Mouse (Mus musculus): ENCODE data around the gene Rasal1. TPM values are rescaled to one million over a fixed set of nuclear protein-coding genes. Genes with fewer than 3 reads are reported as not detected.

Rasal1 gene
- 0.68 and 1.5 TPM in 2 replicates for polyA plus RNA-seq (2015; fragmentation: Nextera tagmentation; extraction: Ambion mirVana)

DNA sequence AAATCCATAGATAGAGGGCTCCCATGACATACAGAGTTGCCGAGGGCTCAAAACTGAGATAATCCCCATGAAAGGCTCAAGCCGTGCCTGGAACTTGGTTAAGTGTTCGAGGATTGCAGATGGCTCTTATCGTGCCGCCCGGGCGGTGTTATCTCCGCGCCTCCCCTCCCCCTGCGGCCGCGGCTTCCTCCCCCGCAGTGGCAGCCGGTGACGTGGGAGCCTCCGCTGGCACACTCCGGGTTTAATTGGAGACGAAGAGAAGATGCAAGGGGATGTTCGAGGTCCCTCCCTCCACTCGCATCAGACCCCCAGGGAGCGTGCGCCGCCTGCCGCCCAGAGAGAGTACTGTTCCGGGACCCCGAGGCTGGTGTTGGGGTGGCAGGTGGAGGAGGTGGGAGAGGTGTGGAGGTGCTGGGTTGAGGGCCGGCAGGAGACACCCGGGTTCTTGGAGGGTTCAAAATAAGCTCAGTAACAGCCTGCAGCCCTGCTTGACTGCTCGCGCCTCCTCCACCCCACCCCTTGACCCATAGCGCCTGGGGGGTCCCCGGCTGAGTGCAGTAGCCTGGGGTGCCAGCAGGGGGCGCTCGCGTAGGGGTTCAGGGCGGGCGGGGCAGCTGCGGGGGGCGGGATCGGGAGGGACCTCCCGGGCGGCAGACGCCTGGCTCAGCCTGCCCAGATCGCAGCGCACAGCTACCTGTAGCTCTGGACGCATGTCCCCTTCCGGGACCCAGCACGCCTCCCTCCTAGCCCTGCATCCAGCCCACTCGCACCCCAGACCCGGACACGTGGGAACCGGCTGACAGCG lies at the start of gene Rasal1:
TSS of gene Rasal1 (plus strand) at position 244 of the 805 bp plus-strand sequence.

DNA sequence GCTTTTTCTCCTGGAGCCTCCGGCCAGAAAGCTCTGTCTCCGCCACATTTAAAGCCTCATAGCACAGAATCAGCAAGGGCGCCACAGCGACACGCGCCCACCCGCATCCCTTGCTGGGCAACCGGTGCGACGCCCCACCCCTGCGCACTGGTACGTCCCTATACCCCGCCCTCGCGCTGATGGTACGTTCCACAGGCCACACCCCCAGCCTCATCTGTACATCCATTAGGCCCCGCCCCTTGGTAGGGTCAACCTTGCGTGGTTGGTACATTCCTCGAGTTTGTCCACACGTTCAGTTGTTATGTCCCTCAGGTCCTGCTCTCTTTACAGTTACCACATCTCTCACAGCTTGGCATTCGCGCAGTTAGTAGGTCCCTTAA lies 36.2 kb upstream of the Rasal1 start, which contains the start of the genes Rita1 and Ddx54:
TSS of gene Rita1 (minus strand) at position 148 of the 380 bp plus-strand sequence.
TSS of gene Ddx54 (plus strand) at position 298 of the 380 bp plus-strand sequence.

DNA sequence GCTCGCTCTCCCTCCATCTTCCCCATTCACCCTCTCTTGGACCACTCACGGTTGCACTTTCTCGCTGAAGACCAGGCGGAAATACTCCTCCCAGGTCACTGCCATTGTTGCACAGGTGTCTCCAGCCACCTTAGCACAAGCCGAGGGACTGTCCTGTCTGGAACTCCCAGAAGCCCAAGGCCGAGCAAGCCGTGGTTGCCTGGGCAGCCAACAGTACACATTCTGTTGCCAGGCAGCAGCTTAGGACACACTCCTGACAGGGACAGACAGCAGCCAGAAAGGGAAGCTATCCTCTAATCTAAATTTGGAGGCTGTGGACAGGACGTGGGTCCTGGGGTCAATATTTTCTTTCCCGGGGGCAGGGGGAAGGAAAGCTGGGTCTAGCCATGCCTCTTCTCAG lies 14.5 kb upstream of the Rasal1 start, which contains the start of gene Cfap73:
TSS of gene Cfap73 (minus strand) at position 105 of the 400 bp plus-strand sequence.

DNA sequence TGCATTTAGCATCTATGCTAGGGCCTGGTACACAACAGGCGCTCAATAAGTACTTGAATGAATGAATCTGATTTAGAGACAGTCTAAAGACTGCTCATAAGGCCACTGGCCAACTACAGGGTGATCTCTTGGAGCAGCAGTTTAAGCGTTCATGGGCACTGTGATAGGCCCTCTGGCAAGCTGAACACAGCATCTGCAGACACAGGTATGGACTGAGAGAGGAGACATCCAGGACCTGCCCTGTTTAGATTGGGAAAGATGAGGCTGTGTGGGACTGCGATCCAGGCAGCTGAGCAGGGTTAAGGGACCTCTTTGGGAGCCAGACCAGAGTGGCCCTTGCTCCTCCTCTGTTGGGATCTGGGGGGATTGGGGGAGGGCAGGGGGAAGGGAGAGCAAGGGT lies 63.2 kb downstream of the Rasal1 start, which contains the start of gene Dtx1:
TSS of gene Dtx1 (minus strand) at position 101 of the 400 bp plus-strand sequence.

Other genes with a start within 250 kb of the Rasal1 start
- 0.04 TPM in 1 of 2 replicates, not detected in the other for gene Lhx5, start 217.1 kb upstream of the Rasal1 start, polyA plus RNA-seq (2015; fragmentation: Nextera tagmentation; extraction: Ambion mirVana)
- 41.0 and 90.2 TPM in 2 replicates for gene Sdsl, start 176.0 kb upstream of the Rasal1 start, polyA plus RNA-seq (2015; fragmentation: Nextera tagmentation; extraction: Ambion mirVana)
- gene Sds, start 172.3 kb upstream of the Rasal1 start, polyA plus RNA-seq (2015; fragmentation: Nextera tagmentation; extraction: Ambion mirVana) = 0.41 and 1.1 TPM in 2 replicates
- gene Plbd2, start 145.2 kb upstream of the Rasal1 start, polyA plus RNA-seq (2015; fragmentation: Nextera tagmentation; extraction: Ambion mirVana) = 53.4 and 89.7 TPM in 2 replicates
- gene Slc8b1, start 137.6 kb upstream of the Rasal1 start, polyA plus RNA-seq (2015; fragmentation: Nextera tagmentation; extraction: Ambion mirVana) = 12.7 and 17.2 TPM in 2 replicates
- 15.4 and 16.2 TPM in 2 replicates for gene Tpcn1, start 60.1 kb upstream of the Rasal1 start, polyA plus RNA-seq (2015; fragmentation: Nextera tagmentation; extraction: Ambion mirVana)
- gene Iqcd, start 59.8 kb upstream of the Rasal1 start, polyA plus RNA-seq (2015; fragmentation: Nextera tagmentation; extraction: Ambion mirVana) = 0.79 TPM in 2 replicates
- gene Rita1, start 36.2 kb upstream of the Rasal1 start, polyA plus RNA-seq (2015; fragmentation: Nextera tagmentation; extraction: Ambion mirVana) = 15.7 and 18.4 TPM in 2 replicates
- 20.4 and 25.8 TPM in 2 replicates for gene Ddx54, start 36.1 kb upstream of the Rasal1 start, polyA plus RNA-seq (2015; fragmentation: Nextera tagmentation; extraction: Ambion mirVana)
- 0.32 and 0.44 TPM in 2 replicates for gene Cfap73, start 14.6 kb upstream of the Rasal1 start, polyA plus RNA-seq (2015; fragmentation: Nextera tagmentation; extraction: Ambion mirVana)
- gene Dtx1, start 63.1 kb downstream of the Rasal1 start, polyA plus RNA-seq (2015; fragmentation: Nextera tagmentation; extraction: Ambion mirVana) = 6.0 and 9.5 TPM in 2 replicates
- gene Oas2, start 101.0 kb downstream of the Rasal1 start, polyA plus RNA-seq (2015; fragmentation: Nextera tagmentation; extraction: Ambion mirVana) = 0.70 and 0.77 TPM in 2 replicates
- gene Oas3, start 128.8 kb downstream of the Rasal1 start, polyA plus RNA-seq (2015; fragmentation: Nextera tagmentation; extraction: Ambion mirVana) = 0.50 and 0.57 TPM in 2 replicates
- 0.17 TPM in 1 of 2 replicates, not detected in the other for gene Oas1e, start 146.7 kb downstream of the Rasal1 start, polyA plus RNA-seq (2015; fragmentation: Nextera tagmentation; extraction: Ambion mirVana)
- 2.4 and 2.8 TPM in 2 replicates for gene Oas1c, start 163.7 kb downstream of the Rasal1 start, polyA plus RNA-seq (2015; fragmentation: Nextera tagmentation; extraction: Ambion mirVana)
- gene Oas1f, start 198.6 kb downstream of the Rasal1 start, polyA plus RNA-seq (2015; fragmentation: Nextera tagmentation; extraction: Ambion mirVana) = 0.13 TPM in 1 of 2 replicates, not detected in the other
- not detected in 2 replicates for gene Oas1h, start 212.6 kb downstream of the Rasal1 start, polyA plus RNA-seq (2015; fragmentation: Nextera tagmentation; extraction: Ambion mirVana)
- gene Oas1g, start 238.8 kb downstream of the Rasal1 start, polyA plus RNA-seq (2015; fragmentation: Nextera tagmentation; extraction: Ambion mirVana) = 2.3 TPM in 2 replicates

Data from adrenal gland, postnatal 0 days (tissue).